Mouse (Mus musculus): ENCODE measurements around the gene Rpn2. TPM values are rescaled to one million over a fixed set of nuclear protein-coding genes. Genes with fewer than 3 reads are reported as not detected.

Rpn2 gene
- 269 TPM in 2 replicates for polyA plus RNA-seq (2014; fragmentation: Nextera tagmentation; extraction: Ambion mirVana)

DNA sequence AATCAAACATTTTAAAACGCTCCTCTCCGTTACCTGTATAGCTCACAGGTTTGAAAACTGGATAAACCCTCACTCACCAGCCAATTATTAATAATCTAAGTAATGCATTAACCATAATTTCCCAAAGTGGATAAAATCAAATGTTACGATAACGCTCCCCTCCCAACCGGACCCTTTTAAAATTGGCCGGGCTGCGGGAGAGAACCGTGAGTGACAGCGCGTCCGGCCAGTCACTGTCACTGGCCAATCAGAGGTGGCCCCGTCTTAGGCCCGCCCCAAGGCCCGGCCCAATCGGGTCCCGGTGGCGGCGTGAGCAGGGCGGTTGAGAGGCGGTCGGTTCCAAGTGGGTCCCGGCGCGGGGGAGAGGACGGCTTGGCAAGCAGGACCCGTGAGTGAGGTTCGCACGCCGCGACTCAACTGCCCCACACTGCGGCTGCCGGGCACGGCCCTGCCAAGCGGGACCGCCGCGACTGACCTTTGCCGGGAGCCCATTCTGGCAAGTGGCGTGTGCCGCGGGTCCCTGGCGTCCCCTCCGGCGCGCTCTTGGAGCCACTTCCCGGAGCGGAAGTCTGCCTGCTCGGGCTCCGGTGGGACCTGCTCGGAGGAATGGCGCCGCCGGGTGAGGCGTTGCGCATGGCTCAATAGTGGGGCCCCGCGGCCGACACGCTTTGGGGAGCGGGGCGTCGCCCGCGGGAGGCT, at the start of gene Rpn2:
TSS of gene Rpn2 (plus strand) at position 301 of the 699 bp plus-strand sequence.
- peaks cover 13% of the 10 kb centered on the region for H3K4me1 ChIP-seq (ENCODE audit: control insufficient read depth, insufficient read depth, low read length)
- DNase-seq (ENCODE audit: low spot score), result peak; percentile 98
- peak within 1 kb of the TSS; percentile 81 for H3K4me3 ChIP-seq (ENCODE audit: low read depth, low read length)
- no peaks in the 10 kb centered on the region for H3K9me3 ChIP-seq (ENCODE audit: control insufficient read depth, low read length)
- WGBS, result under 1% methylated on average over 63 of the region's 64 CpGs
- peak within 1 kb of the TSS; percentile 90 for H3K27ac ChIP-seq (replicated peaks; ENCODE audit: low read depth, low read length)
- H3K9ac ChIP-seq (ENCODE audit: low read length), result peak within 1 kb of the TSS; percentile 95
- ATAC-seq (ENCODE audit: insufficient number of reproducible peaks, low FRiP score, low TSS enrichment, low read depth), result peak; percentile 100
- H3K4me2 ChIP-seq (ENCODE audit: low read depth, severe bottlenecking), result peak within 1 kb of the TSS; percentile 76
- no peaks in the 10 kb centered on the region for H3K27me3 ChIP-seq (ENCODE audit: control insufficient read depth, insufficient read depth, low read length)
- peaks cover 8% of the 10 kb centered on the region for H3K36me3 ChIP-seq (ENCODE audit: control insufficient read depth, insufficient read depth, low read length)

- ATAC-seq (ENCODE audit: insufficient number of reproducible peaks, low FRiP score, low TSS enrichment, low read depth) (no peak), DNase-seq (ENCODE audit: low spot score) (no peak)
- Histone ChIP-seq H3K27ac (replicated peaks; ENCODE audit: low read depth, low read length) (no peak overlapping the region), H3K27me3 (ENCODE audit: control insufficient read depth, insufficient read depth, low read length) (no peaks in the 10 kb centered on the region), H3K9ac (ENCODE audit: low read length) (no peak overlapping the region), H3K4me1 (ENCODE audit: control insufficient read depth, insufficient read depth, low read length) (no peaks in the 10 kb centered on the region), H3K4me3 (ENCODE audit: low read depth, low read length) (no peak overlapping the region), H3K36me3 (ENCODE audit: control insufficient read depth, insufficient read depth, low read length) (no peaks in the 10 kb centered on the region), H3K9me3 (ENCODE audit: control insufficient read depth, low read length) (no peaks in the 10 kb centered on the region), H3K4me2 (ENCODE audit: low read depth, severe bottlenecking) (no peak overlapping the region)
- WGBS, result 92% methylated on average over 8 of the region's 8 CpGs
These were observed 42.9 kb upstream of the Rpn2 start for GRCm38 (mm10) chr2:157235946-157236345.

GRCm38 (mm10) chr2:157245001-157245400, 33.8 kb upstream of the Rpn2 start:
- Histone ChIP-seq H3K27ac (replicated peaks; ENCODE audit: low read depth, low read length) (no peak overlapping the region), H3K9ac (ENCODE audit: low read length) (no peak overlapping the region)

GRCm38 (mm10) chr2:157245603-157246002, 33.2 kb upstream of the Rpn2 start:
- no peaks in the 10 kb centered on the region for H3K27me3 ChIP-seq (ENCODE audit: control insufficient read depth, insufficient read depth, low read length)
- no peak overlapping the region for H3K4me2 ChIP-seq (ENCODE audit: low read depth, severe bottlenecking)
- H3K9ac ChIP-seq (ENCODE audit: low read length), result no peak overlapping the region
- H3K36me3 ChIP-seq (ENCODE audit: control insufficient read depth, insufficient read depth, low read length), result no peaks in the 10 kb centered on the region
- ATAC-seq (ENCODE audit: insufficient number of reproducible peaks, low FRiP score, low TSS enrichment, low read depth) (no peak), DNase-seq (ENCODE audit: low spot score) (no peak)
- 74% methylated on average over 2 of the region's 2 CpGs for WGBS
- H3K4me1 ChIP-seq (ENCODE audit: control insufficient read depth, insufficient read depth, low read length), result no peaks in the 10 kb centered on the region
- no peak overlapping the region for H3K4me3 ChIP-seq (ENCODE audit: low read depth, low read length)
- no peak overlapping the region for H3K27ac ChIP-seq (replicated peaks; ENCODE audit: low read depth, low read length)
- H3K9me3 ChIP-seq (ENCODE audit: control insufficient read depth, low read length), result no peaks in the 10 kb centered on the region

More at GRCm38 (mm10) chr2:157245001-157245400, 33.8 kb upstream of the Rpn2 start:
- H3K4me3 ChIP-seq (ENCODE audit: low read depth, low read length), result no peak overlapping the region
- H3K4me1 ChIP-seq (ENCODE audit: control insufficient read depth, insufficient read depth, low read length), result no peaks in the 10 kb centered on the region
- no peaks in the 10 kb centered on the region for H3K27me3 ChIP-seq (ENCODE audit: control insufficient read depth, insufficient read depth, low read length)
- H3K36me3 ChIP-seq (ENCODE audit: control insufficient read depth, insufficient read depth, low read length), result no peaks in the 10 kb centered on the region
- H3K4me2 ChIP-seq (ENCODE audit: low read depth, severe bottlenecking), result no peak overlapping the region
- no peaks in the 10 kb centered on the region for H3K9me3 ChIP-seq (ENCODE audit: control insufficient read depth, low read length)
- ATAC-seq (ENCODE audit: insufficient number of reproducible peaks, low FRiP score, low TSS enrichment, low read depth) (no peak), DNase-seq (ENCODE audit: low spot score) (no peak)
- WGBS, result 26% methylated on average over 5 of the region's 5 CpGs

DNA sequence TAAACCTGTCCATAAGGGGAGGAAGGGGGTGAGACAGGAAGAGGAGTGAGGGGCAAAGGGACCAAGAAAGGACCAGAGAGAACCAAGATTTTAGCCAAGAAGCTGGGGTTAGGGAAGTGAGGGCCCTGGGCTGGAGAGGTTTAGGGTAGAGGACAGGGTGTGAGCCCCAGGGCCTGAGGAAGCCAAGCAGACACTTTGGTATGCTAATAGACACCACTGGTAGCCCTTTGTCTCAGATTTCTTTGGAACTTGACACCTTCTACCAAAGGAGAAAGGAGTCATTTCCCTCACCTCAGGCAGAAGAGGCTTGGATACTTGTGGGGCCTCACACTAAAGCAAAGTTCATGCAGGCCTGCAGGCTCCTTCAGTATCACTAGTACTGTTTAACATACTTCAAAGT, 30.7 kb upstream of the Rpn2 start:
- ATAC-seq (ENCODE audit: insufficient number of reproducible peaks, low FRiP score, low TSS enrichment, low read depth) (no peak), DNase-seq (ENCODE audit: low spot score) (no peak)
- H3K27ac ChIP-seq (replicated peaks; ENCODE audit: low read depth, low read length), result no peak overlapping the region

GRCm38 (mm10) chr2:157259720-157260119, 19.1 kb upstream of the Rpn2 start:
- ATAC-seq (ENCODE audit: insufficient number of reproducible peaks, low FRiP score, low TSS enrichment, low read depth) (no peak), DNase-seq (ENCODE audit: low spot score) (peak; percentile 71)
- Histone ChIP-seq H3K4me1 (ENCODE audit: control insufficient read depth, insufficient read depth, low read length) (0 out of 2 replicates have a peak, but pooled peaks cover 6% of the 10 kb centered on the region), H3K9ac (ENCODE audit: low read length) (no peak overlapping the region), H3K4me2 (ENCODE audit: low read depth, severe bottlenecking) (no peak overlapping the region), H3K27ac (replicated peaks; ENCODE audit: low read depth, low read length) (no peak overlapping the region), H3K9me3 (ENCODE audit: control insufficient read depth, low read length) (no peaks in the 10 kb centered on the region), H3K36me3 (ENCODE audit: control insufficient read depth, insufficient read depth, low read length) (no peaks in the 10 kb centered on the region), H3K27me3 (ENCODE audit: control insufficient read depth, insufficient read depth, low read length) (no peaks in the 10 kb centered on the region), H3K4me3 (ENCODE audit: low read depth, low read length) (no peak overlapping the region)
- 9% methylated on average over 5 of the region's 5 CpGs for WGBS

More for the DNA sequence above, 30.7 kb upstream of the Rpn2 start:
- Histone ChIP-seq H3K4me3 (ENCODE audit: low read depth, low read length) (no peak overlapping the region), H3K9me3 (ENCODE audit: control insufficient read depth, low read length) (no peaks in the 10 kb centered on the region), H3K9ac (ENCODE audit: low read length) (no peak overlapping the region), H3K36me3 (ENCODE audit: control insufficient read depth, insufficient read depth, low read length) (no peaks in the 10 kb centered on the region), H3K4me2 (ENCODE audit: low read depth, severe bottlenecking) (no peak overlapping the region), H3K4me1 (ENCODE audit: control insufficient read depth, insufficient read depth, low read length) (no peaks in the 10 kb centered on the region), H3K27me3 (ENCODE audit: control insufficient read depth, insufficient read depth, low read length) (no peaks in the 10 kb centered on the region)

GRCm38 (mm10) chr2:157261930-157262329, 16.9 kb upstream of the Rpn2 start:
- 0 out of 2 replicates have a peak, but pooled peaks cover 6% of the 10 kb centered on the region for H3K4me1 ChIP-seq (ENCODE audit: control insufficient read depth, insufficient read depth, low read length)
- no peaks in the 10 kb centered on the region for H3K27me3 ChIP-seq (ENCODE audit: control insufficient read depth, insufficient read depth, low read length)
- ATAC-seq (ENCODE audit: insufficient number of reproducible peaks, low FRiP score, low TSS enrichment, low read depth) (no peak), DNase-seq (ENCODE audit: low spot score) (no peak)
- H3K4me3 ChIP-seq (ENCODE audit: low read depth, low read length), result no peak overlapping the region
- H3K36me3 ChIP-seq (ENCODE audit: control insufficient read depth, insufficient read depth, low read length), result no peaks in the 10 kb centered on the region
- H3K27ac ChIP-seq (replicated peaks; ENCODE audit: low read depth, low read length), result no peak overlapping the region
- WGBS, result 78% methylated on average over 5 of the region's 5 CpGs
- no peak overlapping the region for H3K9ac ChIP-seq (ENCODE audit: low read length)
- no peak overlapping the region for H3K4me2 ChIP-seq (ENCODE audit: low read depth, severe bottlenecking)
- no peaks in the 10 kb centered on the region for H3K9me3 ChIP-seq (ENCODE audit: control insufficient read depth, low read length)

DNA sequence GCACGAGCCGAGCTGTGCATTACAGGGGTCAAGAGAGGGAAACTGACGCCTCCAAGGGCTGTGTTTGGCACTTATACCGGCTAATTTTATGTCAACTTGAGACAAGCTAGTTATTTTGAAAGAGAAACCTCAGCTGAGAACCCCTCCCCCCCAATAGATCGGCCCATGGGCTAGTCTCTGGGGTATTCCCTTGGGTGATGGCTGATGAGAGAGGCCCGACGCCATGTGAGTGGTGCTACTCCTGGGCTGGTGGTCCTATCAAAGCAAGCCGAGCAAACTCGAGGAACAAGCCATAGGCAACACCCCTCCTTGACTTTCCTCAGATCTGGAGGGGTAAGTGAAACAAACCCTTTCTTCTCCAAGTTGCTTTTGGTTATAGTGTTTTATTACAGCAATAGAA, 16.3 kb upstream of the Rpn2 start:
- no peak for DNase-seq (ENCODE audit: low spot score)
- H3K9me3 ChIP-seq (ENCODE audit: control insufficient read depth, low read length), result no peaks in the 10 kb centered on the region
- H3K27me3 ChIP-seq (ENCODE audit: control insufficient read depth, insufficient read depth, low read length), result no peaks in the 10 kb centered on the region
- H3K4me3 ChIP-seq (ENCODE audit: low read depth, low read length), result no peak overlapping the region
- H3K36me3 ChIP-seq (ENCODE audit: control insufficient read depth, insufficient read depth, low read length), result no peaks in the 10 kb centered on the region
- H3K4me1 ChIP-seq (ENCODE audit: control insufficient read depth, insufficient read depth, low read length), result 0 out of 2 replicates have a peak, but pooled peaks cover 6% of the 10 kb centered on the region
- H3K4me2 ChIP-seq (ENCODE audit: low read depth, severe bottlenecking), result no peak overlapping the region
- no peak overlapping the region for H3K9ac ChIP-seq (ENCODE audit: low read length)
- H3K27ac ChIP-seq (replicated peaks; ENCODE audit: low read depth, low read length), result no peak overlapping the region
- 50% methylated on average over 9 of the region's 9 CpGs for WGBS
- no peak for ATAC-seq (ENCODE audit: insufficient number of reproducible peaks, low FRiP score, low TSS enrichment, low read depth)

Data from limb, embryonic 11.5 days (tissue).